Mouse (Mus musculus): ENCODE measurements around the gene Gpx6.

Gene Gpx6

DNA sequence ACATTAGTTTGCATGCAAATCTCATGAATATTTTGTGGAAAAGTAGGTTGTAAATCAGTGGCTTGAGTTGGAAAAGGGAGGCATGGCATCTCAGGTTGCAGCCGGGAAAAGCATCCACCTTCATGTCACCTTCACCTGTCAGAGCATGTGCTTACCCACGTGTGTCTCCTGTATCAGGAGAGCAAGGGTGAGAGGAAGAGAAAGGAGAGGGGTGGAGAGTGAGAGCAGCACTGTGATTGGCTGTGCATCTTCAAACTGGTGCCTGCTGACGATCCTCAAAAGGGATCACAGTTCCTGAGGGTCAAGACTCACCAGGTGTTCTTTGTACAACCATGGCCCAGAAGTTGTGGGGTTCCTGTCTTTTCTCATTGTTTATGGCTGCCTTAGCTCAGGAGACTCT lies at the start of gene Gpx6:
Gene Gpx6 (plus strand): TSS at position 200 of the 400 bp plus-strand sequence.
- no peak for DNase-seq

DNA sequence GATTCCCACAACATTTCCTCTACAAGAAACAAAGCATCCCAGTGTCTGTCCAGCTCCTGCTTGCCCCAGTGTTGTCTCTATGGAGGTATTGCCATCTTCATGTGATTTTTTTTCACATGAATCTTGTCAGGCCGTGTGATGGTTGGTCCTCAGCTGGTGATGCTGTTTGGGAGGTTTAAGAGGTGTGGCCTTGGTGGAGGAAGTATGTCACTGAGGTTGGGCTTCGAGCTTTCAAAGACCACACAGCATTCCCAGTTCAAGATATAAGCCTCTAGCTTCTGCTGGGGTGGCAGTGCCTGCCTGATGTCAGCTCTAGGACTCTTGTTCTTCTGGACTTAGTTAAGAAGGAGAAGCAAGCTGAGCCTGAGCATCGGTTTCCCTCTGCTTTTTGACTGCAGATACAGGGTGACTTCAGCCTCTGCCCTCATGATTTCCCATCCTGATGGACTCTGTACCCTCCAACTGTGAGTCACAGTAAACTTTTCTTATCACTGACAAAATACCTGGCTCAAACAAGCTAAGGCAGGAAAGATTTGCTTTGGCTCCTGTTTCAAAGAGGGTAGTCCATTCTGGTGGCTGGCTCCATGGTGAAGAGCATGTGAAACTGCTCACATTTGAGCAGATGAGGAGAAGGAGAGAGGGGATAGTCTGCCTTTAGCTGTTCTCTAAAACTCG lies 49.0 kb upstream of the Gpx6 start:
- DNase-seq, result no peak

DNA sequence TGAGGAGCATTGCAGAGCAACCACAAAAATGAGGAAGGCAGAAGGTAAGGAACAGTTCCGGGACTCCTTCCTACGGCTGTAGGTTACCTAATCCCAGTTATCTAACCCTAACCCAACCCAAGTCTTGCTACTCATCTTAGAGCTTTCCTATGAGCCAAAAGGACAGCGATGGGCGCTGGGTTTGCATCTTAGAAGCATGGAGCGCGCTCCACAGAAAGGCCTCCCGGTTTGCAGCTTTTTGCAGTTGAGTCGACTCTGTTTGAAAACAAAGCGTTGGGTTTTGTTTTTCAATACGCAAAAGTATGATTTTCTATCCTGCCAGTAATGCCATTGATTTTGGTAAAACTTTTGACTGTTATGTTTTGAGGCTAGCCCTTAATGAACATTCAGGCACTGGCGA lies 48.0 kb upstream of the Gpx6 start:
- DNase-seq, result no peak

DNA sequence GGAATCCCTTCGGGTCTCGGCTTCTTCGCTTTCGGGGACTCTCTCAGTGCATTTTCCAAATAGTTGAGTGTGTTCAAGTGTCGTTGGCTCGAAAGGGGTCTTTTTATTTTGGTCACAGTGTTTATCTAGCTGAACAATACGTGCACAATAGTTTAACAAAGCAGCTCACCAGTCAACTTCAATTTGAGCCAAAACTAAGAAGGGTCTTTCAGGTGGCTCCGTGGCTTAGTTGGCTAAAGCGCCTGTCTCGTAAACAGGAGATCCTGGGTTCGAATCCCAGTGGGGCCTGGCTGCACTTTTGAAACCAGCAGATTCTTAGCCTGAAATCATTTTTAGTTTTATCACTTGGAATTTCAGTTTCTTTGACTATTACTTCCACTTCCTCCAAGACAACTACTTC lies 47.6 kb upstream of the Gpx6 start:
- no peak for DNase-seq

DNA sequence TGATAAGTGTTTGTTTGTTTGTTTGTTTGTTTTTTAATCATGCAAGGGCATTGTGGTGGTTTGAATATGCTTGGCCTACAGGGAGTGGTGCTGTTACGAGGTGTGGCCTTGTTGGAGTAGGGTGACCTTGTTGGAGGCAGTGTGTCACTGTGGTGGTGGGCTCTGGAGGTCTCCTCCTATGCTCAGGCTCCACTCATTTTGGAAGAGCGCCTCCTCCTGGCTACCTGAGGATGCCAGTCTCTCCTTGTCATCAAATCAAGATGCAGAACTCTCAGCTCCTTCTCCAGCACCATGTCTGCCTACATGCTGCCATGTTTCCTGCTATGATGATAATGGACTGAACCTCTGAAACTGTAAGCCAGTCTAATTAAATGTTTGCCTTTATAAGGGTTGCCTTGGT lies 46.2 kb upstream of the Gpx6 start:
- DNase-seq, result no peak

DNA sequence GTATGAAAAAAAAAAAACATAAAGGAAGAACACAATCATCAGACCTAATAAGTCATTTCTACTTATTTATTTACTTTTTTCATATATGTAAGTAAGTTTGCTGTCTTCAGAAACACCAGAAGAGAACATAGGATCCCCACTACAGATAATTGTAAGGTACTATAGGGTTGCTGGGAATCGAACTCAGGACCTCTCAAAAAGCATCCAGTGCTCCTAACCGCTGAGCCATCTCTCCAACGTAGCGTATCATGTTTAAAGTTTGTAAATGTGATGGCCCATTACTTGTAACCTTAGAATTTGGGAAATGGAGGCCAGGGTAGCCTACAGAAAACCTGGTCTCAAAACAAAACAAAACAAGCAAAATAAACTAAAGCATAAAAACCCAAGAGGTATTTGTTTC lies 44.4 kb upstream of the Gpx6 start:
- DNase-seq, result no peak

DNA sequence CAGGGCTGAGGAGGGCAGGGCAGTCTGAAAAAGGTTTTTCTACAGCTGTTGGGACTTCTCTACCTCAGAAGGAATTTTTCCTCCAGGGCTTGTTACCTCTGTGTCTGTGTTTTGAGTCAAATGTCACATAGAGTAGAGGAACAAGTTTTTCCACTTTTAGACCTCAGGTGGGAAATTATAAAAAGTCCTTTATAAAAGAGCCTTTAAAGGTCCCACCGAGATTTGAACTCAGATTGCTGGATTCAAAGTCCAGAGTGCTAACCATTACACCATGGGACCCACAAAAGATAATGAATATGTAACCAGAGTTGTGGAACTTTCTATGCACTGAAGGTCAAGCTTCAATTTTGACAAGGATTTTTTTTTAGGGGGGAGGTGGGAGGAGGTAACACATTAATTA lies 43.7 kb upstream of the Gpx6 start:
- DNase-seq, result no peak

DNA sequence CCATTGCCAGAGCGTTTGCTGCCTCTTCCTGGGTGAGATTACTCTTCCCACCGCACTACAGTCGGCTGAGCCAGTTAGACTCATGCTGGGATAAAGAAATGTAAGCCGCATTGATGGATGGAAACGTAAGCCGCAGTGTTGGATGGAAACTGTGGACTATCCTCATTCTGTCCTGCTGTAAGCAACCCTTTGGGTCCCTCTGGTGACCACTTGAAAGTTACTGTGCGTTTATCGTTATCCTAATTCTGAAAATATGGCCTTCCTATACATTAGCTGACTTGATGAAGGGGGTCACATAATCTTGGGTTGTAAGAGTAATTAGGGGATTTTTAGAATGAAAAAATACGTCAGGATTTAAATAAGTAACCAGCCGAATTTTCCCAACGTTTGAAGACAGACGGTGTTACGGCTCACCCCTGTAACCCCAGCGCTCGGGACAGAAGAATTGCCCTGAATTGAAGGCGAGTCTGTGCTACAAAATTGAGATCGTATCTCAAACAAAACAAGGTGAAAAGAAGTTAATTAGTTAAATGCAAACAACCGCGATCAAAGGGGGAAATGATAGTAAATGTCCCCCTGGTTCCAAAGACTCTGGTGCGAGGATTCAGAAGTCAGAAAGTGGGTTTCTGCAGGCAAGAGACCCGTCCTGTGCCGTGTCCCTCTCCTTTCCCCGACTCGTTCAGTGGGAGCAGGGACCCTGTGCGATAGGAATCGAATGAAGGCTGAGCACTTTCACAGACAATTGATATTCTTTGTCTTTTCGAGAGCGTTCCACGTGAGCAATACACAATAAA lies 36.7 kb upstream of the Gpx6 start:
- no peak for DNase-seq

DNA sequence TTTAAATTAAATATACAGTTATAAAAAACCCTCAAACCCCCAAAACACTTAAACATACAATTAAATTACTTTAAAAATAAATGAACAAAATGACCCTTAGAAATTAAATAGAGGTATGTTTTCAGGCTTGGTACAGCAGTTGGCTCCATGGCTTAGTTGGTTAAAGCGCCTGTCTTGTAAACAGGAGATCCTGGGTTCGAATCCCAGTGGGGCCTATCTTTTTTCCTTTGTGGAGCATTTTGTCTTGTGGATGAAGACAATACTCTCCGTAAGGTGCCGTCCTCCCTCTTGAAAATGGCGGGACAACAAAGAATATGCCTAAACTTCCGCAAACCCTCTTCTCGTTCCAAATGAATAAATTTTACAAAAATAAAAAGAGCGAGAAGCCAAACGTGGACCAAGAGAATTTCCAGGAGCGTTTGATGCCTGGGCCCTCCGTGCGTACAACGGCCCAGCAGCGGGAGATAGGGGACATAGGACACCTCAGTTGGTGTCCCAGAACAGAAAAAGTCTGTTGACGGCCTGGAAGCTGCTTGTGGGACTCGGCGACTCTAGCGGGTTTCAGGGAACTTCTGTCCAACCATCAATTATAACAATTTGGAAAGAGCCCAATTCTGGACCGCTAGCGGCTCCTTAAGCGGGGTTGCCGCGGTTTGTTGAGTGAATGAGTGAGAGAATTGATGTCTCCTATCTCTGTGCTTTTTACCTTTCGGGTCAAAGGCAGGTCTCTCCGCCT lies 35.9 kb upstream of the Gpx6 start:
- no peak for DNase-seq

DNA sequence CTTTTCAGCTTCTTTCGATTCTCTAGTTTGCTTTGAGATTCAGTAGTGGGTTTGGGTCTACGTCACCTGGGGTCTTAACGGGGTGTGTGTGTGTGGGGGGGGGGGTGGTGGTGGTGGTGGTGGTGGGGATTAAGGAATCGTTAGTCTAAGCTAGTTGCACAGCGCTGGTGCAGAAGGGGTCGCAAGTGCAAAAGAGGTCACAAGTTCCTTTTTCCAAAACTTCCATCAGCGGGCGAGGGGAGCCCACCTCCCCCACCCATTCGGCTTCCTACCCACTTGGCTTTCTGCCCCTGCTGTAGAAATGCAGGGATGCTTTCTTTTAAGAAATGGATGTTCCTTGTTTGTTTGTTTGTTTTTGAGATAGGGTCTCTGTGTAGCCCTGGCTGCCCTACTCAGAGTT lies 35.4 kb upstream of the Gpx6 start:
- no peak for DNase-seq

DNA sequence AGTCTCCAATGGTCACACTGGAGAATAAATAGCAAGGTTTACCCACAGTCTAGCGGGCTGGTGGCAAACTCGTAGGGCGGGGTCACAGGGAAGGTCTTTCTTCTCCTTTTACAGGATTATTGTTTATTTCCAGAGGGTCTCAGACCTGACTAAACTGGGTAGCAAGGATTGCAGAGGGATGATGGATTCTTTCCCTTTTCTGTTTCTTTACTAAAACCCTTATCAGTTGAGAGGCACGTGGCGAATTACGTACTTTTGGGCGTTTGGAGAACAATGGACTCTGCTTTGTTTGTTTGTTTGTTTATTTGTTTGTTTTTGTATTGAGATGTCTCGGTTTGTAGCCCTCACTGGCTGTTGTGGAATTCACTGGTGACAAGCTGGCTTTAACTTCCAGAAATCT lies 32.8 kb upstream of the Gpx6 start:
- DNase-seq, result no peak

DNA sequence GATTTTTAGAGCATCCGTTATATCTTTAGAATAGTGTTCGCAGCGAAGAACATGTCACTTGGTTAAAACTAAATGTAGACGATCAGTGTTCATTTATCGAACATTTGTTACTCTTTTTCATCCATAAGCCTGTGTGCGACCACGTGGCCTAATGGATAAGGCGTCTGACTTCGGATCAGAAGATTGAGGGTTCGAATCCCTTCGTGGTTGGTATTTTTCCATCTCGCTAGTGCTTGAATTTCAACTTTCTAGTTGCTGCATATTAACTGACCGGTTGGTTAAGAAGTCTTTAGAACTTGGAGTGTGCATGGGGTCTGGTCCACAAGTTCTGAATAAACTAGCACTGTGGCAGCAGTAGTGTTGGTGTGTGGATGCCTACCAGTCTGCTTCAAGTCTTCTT lies 32.4 kb upstream of the Gpx6 start:
- peak; percentile 70 for DNase-seq

DNA sequence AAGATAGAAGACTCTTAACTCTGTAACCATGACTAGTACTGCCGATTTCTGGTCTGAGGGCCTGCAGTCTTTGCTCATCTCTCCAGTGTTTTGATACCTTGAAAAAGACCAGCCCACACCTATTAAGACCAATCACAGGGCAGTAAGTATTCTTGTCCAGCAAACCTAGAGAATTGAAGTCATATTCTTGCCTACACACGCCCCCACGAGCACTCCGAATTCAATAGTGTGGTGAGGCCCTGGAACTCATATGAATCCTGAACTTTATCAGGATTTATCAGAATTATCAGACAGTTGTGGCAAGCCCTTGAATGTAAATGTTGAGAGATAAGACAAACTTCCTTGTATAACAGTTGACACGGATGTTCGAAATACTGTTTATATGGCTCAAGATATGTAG lies 19.3 kb upstream of the Gpx6 start, which contains the start of gene Gpx5:
Gene Gpx5 (minus strand): TSS at position 101 of the 400 bp plus-strand sequence.
- DNase-seq, result no peak

DNA sequence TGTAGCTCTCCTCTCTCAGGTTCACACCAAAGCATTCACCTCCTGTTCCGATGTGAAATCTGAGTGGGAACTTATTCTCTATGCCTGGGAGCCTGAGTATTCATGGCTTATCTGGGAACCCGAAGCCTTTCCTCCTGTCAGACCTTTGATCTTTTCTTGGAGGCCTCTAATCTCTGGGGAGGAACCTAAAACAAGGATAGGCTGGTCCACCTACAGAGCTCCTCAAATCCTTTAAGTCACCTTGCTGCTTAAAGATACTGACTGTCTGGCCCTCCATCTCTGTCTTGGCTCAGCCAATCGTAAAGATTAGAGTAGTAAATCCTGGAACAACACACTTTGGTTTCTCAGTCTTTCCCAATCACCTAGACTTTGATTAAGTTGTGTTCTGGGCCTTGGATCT lies 13.4 kb upstream of the Gpx6 start:
- DNase-seq, result no peak

DNA sequence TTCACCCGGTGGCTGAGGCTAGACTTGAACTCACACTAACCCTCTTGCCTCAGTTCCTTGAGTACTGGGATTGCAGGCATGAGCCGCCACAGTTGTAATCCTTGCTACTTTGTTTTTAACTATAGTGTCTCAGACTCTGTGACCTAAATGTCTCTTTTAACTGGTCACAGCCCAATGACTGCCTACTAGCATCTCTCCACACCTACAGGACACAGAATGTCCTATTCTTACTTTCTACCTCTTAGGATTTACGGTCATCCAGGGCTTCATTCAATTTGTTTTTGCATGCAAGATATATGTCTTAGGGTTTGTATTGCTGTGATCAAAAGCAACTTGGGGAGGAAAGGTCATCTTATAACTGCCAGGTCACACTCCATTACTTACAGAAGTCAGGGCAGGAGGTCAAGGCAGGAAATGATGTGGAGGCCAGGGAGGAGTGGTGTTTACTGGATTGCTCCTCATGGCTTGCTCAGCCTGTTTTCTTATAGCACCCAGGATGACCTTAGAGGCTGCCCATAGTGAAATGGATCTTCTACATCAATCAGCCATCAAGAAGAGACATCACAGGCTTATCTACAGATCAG lies 7.3 kb upstream of the Gpx6 start:
- DNase-seq, result no peak

DNA sequence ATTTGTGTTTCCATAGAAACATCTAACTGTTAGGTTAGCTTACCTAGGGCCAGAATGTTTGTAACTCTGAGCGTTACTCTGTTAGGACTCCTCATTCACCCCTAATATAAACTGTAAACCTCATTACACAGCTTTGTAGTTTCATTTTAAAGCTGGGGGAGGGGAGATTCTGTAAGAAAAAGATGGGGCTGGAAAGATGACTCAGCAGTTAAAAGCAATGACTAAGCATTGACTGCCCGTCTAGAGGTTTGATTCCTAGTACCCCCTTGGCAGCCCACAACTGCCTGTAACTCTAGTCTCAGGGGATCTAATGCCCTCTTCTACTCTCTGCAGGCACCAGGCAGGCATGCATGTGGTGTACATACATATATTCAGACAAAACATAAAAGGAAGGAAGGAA lies 2.1 kb upstream of the Gpx6 start:
- DNase-seq, result no peak

DNA sequence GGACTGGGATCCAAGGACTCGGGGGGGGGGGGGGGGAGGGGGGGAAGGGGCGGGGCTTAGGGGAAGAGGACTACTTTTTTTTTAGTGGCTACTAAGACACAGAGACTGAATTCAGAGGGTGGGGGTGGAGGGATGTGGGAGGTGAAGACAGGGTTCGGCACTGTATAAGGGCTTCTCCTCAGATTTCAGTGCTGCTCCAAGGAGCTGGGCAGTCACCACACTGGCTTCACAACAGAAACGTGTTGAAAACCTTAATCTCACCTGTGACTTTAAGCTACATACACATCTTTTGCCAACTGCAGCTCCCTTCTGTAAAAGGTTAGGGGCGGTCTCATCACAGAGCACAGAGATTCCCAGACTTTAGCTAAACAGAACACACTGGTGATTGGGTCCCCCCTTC lies 929 bp downstream of the Gpx6 start:
- DNase-seq, result no peak

DNA sequence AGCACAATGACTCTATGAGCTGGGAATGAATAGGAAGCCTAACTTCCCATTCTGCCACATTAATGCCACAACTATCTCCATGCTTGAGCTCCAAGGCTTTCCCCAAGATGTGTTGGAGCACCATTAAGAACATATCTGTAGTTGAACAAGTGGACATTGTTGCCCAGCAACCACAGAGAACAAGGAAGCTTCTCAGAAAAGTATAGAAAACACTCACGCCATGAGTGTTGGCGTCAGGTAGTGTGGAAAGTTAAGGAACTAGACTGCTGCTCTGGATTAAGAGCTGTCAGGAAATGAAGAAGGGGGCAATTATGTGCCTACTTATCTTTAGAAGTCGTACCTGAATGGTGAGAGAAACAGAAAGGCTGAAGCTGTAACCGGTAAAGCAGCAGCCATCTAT lies 2.0 kb downstream of the Gpx6 start:
- no peak for DNase-seq

DNA sequence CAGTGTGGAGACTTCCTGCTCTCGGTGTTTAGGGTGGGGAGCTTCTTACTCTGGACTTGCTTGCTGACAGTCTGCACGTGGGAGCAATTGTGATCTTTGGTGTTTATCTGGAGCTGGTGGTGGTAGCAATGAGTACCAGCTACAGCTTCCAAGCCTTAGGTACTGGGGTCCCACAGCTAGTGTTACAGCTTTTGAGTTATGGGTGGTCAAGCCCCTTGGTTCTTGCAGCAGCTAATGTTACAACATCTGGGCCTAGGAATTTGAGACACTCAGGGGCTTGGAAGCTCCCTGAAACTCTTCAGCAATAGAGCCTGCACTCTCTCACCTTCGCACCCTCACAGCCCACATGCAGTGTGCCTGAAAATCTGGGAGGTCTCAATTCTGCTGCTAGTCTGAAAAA lies 8.3 kb downstream of the Gpx6 start:
- no peak for DNase-seq

DNA sequence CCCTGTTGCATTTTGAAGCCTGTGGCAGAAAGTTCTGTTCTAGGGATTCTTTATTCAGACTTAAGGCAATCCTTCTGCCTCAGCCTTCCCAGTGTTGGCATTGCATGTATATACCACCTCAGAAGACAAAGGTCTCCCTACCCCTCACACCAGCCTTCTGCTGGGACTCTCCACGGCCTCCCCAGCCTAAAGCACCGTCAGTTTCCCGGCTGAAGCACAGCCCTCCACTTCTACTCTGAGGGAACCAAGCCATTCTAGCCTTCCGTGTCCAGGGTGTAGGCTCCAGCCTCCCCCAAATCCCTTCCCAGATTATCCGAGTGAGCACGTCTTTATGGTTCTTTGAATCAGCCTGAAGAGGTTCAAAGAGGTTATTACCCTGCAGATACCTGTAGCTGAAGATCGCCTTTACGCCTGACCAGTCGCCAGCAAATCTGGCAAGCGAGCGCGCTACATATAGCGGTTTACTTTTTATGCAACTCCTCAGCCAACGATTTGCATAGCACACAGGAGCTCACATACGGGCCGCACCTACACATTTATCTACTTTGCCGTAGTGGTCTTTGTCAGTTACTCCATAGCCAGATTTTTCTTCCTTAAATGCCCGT lies 10.1 kb downstream of the Gpx6 start:
- no peak for DNase-seq

DNA sequence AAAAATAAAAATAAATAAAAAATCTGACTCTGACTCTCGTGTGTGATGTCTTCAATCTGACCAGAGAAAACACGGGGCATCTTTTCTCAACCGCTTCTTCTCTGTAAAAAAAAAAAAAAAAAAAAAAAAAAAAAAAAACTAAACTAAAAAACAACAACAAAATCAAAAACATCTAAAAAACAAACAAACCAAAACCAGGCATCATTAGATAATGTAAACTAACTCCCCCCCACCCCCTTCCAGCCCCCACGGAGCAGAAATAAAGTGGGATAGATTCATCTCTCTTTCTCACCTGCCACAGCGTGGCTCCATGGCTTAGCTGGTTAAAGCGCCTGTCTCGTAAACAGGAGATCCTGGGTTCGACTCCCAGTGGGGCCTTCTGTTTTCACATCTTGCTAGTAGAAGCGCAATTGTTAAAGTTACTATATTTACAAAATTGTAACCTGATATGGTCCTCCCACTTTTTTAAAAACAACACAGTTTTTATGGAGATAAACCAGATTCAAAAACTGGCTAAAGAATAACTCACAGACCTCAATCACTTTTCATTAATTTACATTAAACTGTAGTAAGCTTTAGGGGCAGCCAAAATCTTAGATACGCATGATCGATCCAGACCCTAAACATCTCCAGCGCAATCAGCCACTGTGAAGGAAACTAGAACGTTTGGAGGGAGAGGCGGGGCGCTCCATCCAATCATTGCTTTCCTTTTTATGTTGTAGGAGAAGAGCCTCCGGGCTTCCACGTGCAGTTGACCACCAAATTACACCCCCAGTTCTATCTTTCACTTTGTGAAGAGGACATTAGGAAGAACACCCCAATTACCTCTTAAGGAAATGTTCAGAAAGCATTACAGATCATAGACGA lies 10.8 kb downstream of the Gpx6 start:
- DNase-seq, result no peak

DNA sequence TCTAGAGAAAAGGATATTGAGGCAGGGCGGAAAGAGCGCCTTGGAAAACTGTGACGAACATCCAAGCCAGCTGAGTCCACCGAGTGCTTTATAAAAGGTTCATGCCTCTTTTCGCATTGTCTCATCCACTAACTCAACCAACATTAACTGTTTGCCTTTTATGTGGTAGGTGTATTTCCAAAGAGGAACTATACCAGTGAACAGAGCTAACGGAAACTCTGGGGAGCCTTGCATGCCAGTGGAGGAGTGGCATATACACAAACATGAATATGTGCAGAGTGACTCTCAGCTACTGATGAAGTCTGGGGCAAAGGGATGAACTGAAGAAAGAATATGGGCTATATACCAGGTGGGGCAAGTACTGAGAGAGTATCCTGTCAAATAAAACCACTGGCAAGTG lies 11.5 kb downstream of the Gpx6 start:
- no peak for DNase-seq

All from thymus, postnatal 14 days (tissue).